Mouse (Mus musculus): ENCODE data around the gene Vmn2r62. TPM values are rescaled to one million over a fixed set of nuclear protein-coding genes. Genes with fewer than 3 reads are reported as not detected.

Gene Vmn2r62
- total RNA-seq, 1 experiment, result not detected

Other genes starting within 250 kb of the Vmn2r62 start
- gene Gm21028, start 214.9 kb downstream of the Vmn2r62 start, total RNA-seq (2012; rRNA removed), result not detected in 2 replicates
- 38.4 and 46.4 TPM in 2 replicates for gene Zfp977, start 201.0 kb downstream of the Vmn2r62 start, total RNA-seq (2012; rRNA removed)
- 16.0 and 17.8 TPM in 2 replicates for gene Zfp976, start 150.9 kb downstream of the Vmn2r62 start, total RNA-seq (2012; rRNA removed)
- gene Zfp975, start 100.8 kb downstream of the Vmn2r62 start, total RNA-seq (2012; rRNA removed), result 21.2 and 22.9 TPM in 2 replicates
- 45.3 and 50.6 TPM in 2 replicates for gene Gm17067, start 66.5 kb downstream of the Vmn2r62 start, total RNA-seq (2012; rRNA removed)
- 38.7 and 45.9 TPM in 2 replicates for gene Gm2381, start 73.7 kb upstream of the Vmn2r62 start, total RNA-seq (2012; rRNA removed)
- not detected in 2 replicates for gene Vmn2r63, start 140.3 kb upstream of the Vmn2r62 start, total RNA-seq (2012; rRNA removed)
- not detected in 2 replicates for gene Gm9268, start 225.2 kb upstream of the Vmn2r62 start, total RNA-seq (2012; rRNA removed)

All from ES-E14 (cell line).